Mouse (Mus musculus): Measurements from ENCODE around the gene Map3k5. TPM values are rescaled to one million over a fixed set of nuclear protein-coding genes. Genes with fewer than 3 reads are reported as not detected.

Gene Map3k5
- total and polyA plus RNA-seq, 3 experiments = 15.8 to 31.0 (median 27.6) TPM

DNA sequence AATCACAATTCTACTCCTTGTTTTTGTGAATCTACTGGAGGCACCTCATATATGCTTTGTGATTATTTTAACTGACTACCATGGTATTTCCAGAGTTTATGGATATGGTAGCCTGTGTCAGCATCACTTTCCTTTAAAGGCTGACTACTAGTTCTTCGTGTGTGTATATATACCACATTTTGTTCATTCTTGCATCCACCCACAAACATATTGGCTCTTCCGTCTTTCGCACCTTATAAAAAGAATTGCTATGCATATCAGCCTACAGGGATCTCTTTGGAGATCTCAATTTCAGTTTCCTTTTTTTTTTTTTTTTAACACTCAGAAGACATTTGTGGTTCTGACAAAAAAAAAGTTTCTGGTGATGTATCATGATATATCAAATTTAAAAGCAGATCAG is 105.3 kb downstream of the Map3k5 start:
- H3K27me3 ChIP-seq (replicated peaks) = no peaks in the 10 kb centered on the region
- dilution Hi-C loops (cut with MboI; ENCODE audit: extremely low pct_ligation_motif_present, extremely low pct_unique_long_range_greater_than_20kb, low sequenced_read_pairs) (no loop called here), in situ Hi-C loops (cut with MboI; ENCODE audit: low pct_ligation_motif_present, low pct_unique_long_range_greater_than_20kb, low sequenced_read_pairs) (no loop called here)
- H3K9ac ChIP-seq (ENCODE audit: insufficient read depth, low read depth) = no peak overlapping the region
- peaks cover 8 to 64% of the 10 kb centered on the region in 2 experiments for H3K4me1 ChIP-seq (ENCODE audit: control insufficient read depth in 1 of 2, insufficient read depth in 2 of 2)
- H3K9me3 ChIP-seq (replicated peaks; ENCODE audit: low read length) = no peaks in the 10 kb centered on the region
- peaks cover 12% of the 10 kb centered on the region for H3K79me2 ChIP-seq (replicated peaks; ENCODE audit: control insufficient read depth, extremely low read depth, insufficient read depth, poor library complexity, severe bottlenecking)
- no peak overlapping the region for H3K27ac ChIP-seq (ENCODE audit: insufficient read depth, low read depth)
- no peak overlapping the region for H3K4me2 ChIP-seq (ENCODE audit: insufficient read depth, low read depth, poor library complexity, severe bottlenecking)
- peaks cover 22 to 42% of the 10 kb centered on the region in 2 experiments for H3K36me3 ChIP-seq (replicated peaks in 1 of 2; ENCODE audit: control insufficient read depth in 1 of 2, insufficient read depth in 1 of 2, low read length in 1 of 2)
- TF ChIP-seq MYC (IDR thresholded peaks at IDR 0.05; ENCODE audit: low read depth, low read length) (no peak), ZMIZ1 (IDR thresholded peaks at IDR 0.05; ENCODE audit: low read depth, low read length) (no peak)
- no peak overlapping the region for H3K4me3 ChIP-seq (replicated peaks in 1 of 3; ENCODE audit: low read depth in 2 of 3, low read length in 2 of 3, poor library complexity in 1 of 3)
- no peak for DNase-seq (ENCODE audit: extremely low read depth)

DNA sequence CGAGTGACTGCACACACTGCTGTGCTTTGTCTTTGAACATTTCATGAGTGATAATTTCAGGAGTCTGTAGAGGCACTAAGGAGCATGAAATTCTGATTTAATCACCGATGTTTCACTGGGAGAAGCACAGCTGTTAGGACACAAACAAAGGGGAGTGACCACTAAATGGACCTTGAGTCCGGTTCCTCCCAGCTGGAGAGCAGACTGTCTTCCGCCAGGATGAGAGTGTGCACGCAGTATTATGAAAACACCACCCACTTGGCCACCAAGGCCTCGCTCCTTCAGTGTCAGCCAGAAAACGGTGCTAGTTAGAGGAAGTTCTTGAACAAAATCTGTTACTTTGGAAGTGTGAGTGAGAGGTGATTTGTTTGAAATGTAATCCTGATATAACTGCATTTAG is 105.8 kb downstream of the Map3k5 start:
- Histone ChIP-seq H3K27ac (ENCODE audit: insufficient read depth, low read depth) (peak overlapping the region; percentile 33; the same call in 1 of the 2 replicates), H3K4me2 (ENCODE audit: insufficient read depth, low read depth, poor library complexity, severe bottlenecking) (no peak overlapping the region)
- TF ChIP-seq POLR2AphosphoS2 (IDR thresholded peaks at IDR 0.05; ENCODE audit: low read depth, low read length) = no peak

DNA sequence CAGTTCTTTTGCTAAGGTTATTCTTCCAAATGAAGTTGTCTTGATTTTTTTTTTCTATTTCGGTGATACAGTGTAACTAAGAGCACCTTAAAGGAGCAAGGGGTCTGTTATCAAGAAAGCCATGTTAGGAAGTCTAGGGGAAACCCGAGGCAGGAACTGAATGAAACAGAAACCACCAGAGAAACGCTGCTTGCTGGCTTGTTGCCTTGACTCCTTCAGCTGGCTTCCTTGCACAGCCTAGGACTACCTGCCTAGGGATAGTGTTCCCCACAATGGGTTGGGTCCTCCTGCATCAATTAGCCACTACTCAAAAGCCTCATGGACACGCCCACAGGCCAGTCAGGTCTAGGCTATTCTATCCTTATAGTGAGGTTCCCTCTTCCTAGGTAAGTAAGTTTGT is 106.4 kb downstream of the Map3k5 start:
- Histone ChIP-seq H3K9ac (ENCODE audit: insufficient read depth, low read depth) (peak overlapping the region; percentile 27; the same call in 1 of the 2 replicates), H3K27me3 (replicated peaks) (no peaks in the 10 kb centered on the region), H3K9me3 (replicated peaks; ENCODE audit: low read length) (no peaks in the 10 kb centered on the region), H3K79me2 (replicated peaks; ENCODE audit: control insufficient read depth, extremely low read depth, insufficient read depth, poor library complexity, severe bottlenecking) (peaks cover 12% of the 10 kb centered on the region), H3K27ac (ENCODE audit: insufficient read depth, low read depth) (peak overlapping the region; percentile 21), H3K36me3 (replicated peaks in 1 of 2; ENCODE audit: control insufficient read depth in 1 of 2, insufficient read depth in 1 of 2, low read length in 1 of 2) (peaks cover 22 to 46% of the 10 kb centered on the region in 2 experiments), H3K4me3 (replicated peaks in 1 of 3; ENCODE audit: low read depth in 2 of 3, low read length in 2 of 3, poor library complexity in 1 of 3) (no peak overlapping the region), H3K4me2 (ENCODE audit: insufficient read depth, low read depth, poor library complexity, severe bottlenecking) (peak overlapping the region; percentile 90), H3K4me1 (ENCODE audit: control insufficient read depth in 1 of 2, insufficient read depth in 2 of 2) (peaks cover 8 to 64% of the 10 kb centered on the region in 2 experiments)
- in situ Hi-C loops (cut with MboI; ENCODE audit: low pct_ligation_motif_present, low pct_unique_long_range_greater_than_20kb, low sequenced_read_pairs) = no loop called here
- dilution Hi-C loops (cut with MboI; ENCODE audit: extremely low pct_ligation_motif_present, extremely low pct_unique_long_range_greater_than_20kb, low sequenced_read_pairs) = no loop called here
- DNase-seq (ENCODE audit: extremely low read depth) = peak; percentile 62
- TF ChIP-seq MAZ (IDR thresholded peaks at IDR 0.05; ENCODE audit: low read depth, low read length) (no peak), KAT2A (IDR thresholded peaks at IDR 0.05; ENCODE audit: insufficient replicate concordance, low read length) (no peak), HCFC1 (IDR thresholded peaks at IDR 0.05; ENCODE audit: low read depth, low read length) (no peak), CTCF (conservative IDR thresholded peaks at IDR 0.05 in 1 of 2, IDR thresholded peaks at IDR 0.05 in 1 of 2; ENCODE audit: low read depth in 2 of 2, low read length in 2 of 2) (no peak), ZNF384 (IDR thresholded peaks at IDR 0.05; ENCODE audit: low read depth, low read length) (no peak), RCOR1 (conservative IDR thresholded peaks at IDR 0.05; ENCODE audit: low read depth, low read length) (no peak), GABPA (IDR thresholded peaks at IDR 0.05; ENCODE audit: insufficient replicate concordance, low read depth, low read length) (no peak), NRF1 (IDR thresholded peaks at IDR 0.05; ENCODE audit: low read depth, low read length) (no peak), ETS1 (conservative IDR thresholded peaks at IDR 0.05; ENCODE audit: low read depth, low read length) (0 out of 2 replicates have a peak, but pooled peaks have one; percentile 17), SMC3 (IDR thresholded peaks at IDR 0.05; ENCODE audit: low read depth, low read length) (no peak), ZKSCAN1 (IDR thresholded peaks at IDR 0.05; ENCODE audit: borderline replicate concordance, low read depth, low read length) (no peak), USF2 (conservative IDR thresholded peaks at IDR 0.05; ENCODE audit: low read depth, low read length) (no peak), ZC3H11A (IDR thresholded peaks at IDR 0.05; ENCODE audit: low read depth, low read length) (no peak), ZMIZ1 (IDR thresholded peaks at IDR 0.05; ENCODE audit: low read depth, low read length) (no peak), EP300 (IDR thresholded peaks at IDR 0.05; ENCODE audit: low read length) (peak; percentile 19; the same call in 1 of the 2 replicates), USF1 (IDR thresholded peaks at IDR 0.05; ENCODE audit: low read depth, low read length) (no peak), MYC (IDR thresholded peaks at IDR 0.05; ENCODE audit: low read depth, low read length) (no peak), UBTF (IDR thresholded peaks at IDR 0.05; ENCODE audit: low read depth, low read length) (no peak), MEF2A (IDR thresholded peaks at IDR 0.05; ENCODE audit: borderline replicate concordance, low read depth, low read length) (no peak), IRF4 (IDR thresholded peaks at IDR 0.05; ENCODE audit: low read depth, low read length) (peak; percentile 54; the same call in 1 of the 2 replicates), JUND (conservative IDR thresholded peaks at IDR 0.05; ENCODE audit: low read depth, low read length) (no peak), PAX5 (IDR thresholded peaks at IDR 0.05; ENCODE audit: low read length) (no peak), CHD2 (IDR thresholded peaks at IDR 0.05; ENCODE audit: low read length) (no peak), ELF1 (IDR thresholded peaks at IDR 0.05; ENCODE audit: low read depth, low read length) (0 out of 2 replicates have a peak, but pooled peaks have one; percentile 39)

More for the DNA sequence above, 105.8 kb downstream of the Map3k5 start:
- dilution Hi-C loops (cut with MboI; ENCODE audit: extremely low pct_ligation_motif_present, extremely low pct_unique_long_range_greater_than_20kb, low sequenced_read_pairs) (no loop called here), in situ Hi-C loops (cut with MboI; ENCODE audit: low pct_ligation_motif_present, low pct_unique_long_range_greater_than_20kb, low sequenced_read_pairs) (no loop called here)
- Histone ChIP-seq H3K36me3 (replicated peaks in 1 of 2; ENCODE audit: control insufficient read depth in 1 of 2, insufficient read depth in 1 of 2, low read length in 1 of 2) (peaks cover 22 to 44% of the 10 kb centered on the region in 2 experiments), H3K4me3 (replicated peaks in 1 of 3; ENCODE audit: low read depth in 2 of 3, low read length in 2 of 3, poor library complexity in 1 of 3) (no peak overlapping the region), H3K27me3 (replicated peaks) (no peaks in the 10 kb centered on the region), H3K9ac (ENCODE audit: insufficient read depth, low read depth) (no peak overlapping the region), H3K4me1 (ENCODE audit: control insufficient read depth in 1 of 2, insufficient read depth in 2 of 2) (peaks cover 8 to 64% of the 10 kb centered on the region in 2 experiments), H3K9me3 (replicated peaks; ENCODE audit: low read length) (no peaks in the 10 kb centered on the region), H3K79me2 (replicated peaks; ENCODE audit: control insufficient read depth, extremely low read depth, insufficient read depth, poor library complexity, severe bottlenecking) (peaks cover 12% of the 10 kb centered on the region)
- no peak for DNase-seq (ENCODE audit: extremely low read depth)

All from CH12.LX (cell line).